ENCODE assay signal across 20 mouse cellular contexts in the genomic region with DNA sequence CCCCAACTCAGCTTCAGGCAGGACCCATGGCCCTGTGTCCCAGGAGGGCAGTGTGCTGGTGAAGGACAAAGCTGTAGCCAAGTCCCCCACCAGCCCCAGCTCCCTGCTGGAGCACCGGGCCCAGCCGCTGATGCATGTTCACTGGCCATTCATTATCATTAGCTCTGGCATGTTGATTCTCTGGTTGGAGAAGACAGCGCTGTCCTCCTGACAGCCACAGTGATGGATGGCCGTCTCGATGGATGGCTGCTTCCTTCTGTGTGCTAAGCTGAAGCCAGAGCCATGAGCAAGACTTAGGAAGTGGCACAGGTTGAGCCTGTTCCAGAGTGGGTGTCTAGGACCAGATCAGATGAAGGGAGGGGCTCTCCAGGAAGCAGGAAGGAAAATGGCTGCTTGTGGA. TPM values are rescaled to one million over a fixed set of nuclear protein-coding genes. Genes with fewer than 3 reads are reported as not detected.
DNase-seq lines count a peak whose midpoint lies in the region; ATAC-seq and TF ChIP-seq lines count a peak whose summit lies in the region.
"Had no signal": no experiment of that assay in that cellular context is flagged by ENCODE, and none has a peak within 500 bp of the region (broad histone marks: within the 10 kb centered on the region; RNA-seq: fewer than 3 reads in every experiment).

No protein-coding gene starts in this region.

- H3K27ac ChIP-seq in forebrain, embryonic 10.5 days: peak overlapping the region; percentile 60; the same call in 1 of the 2 replicates
- no peak overlapping the region for H3K27ac ChIP-seq in forebrain, embryonic 12.5 days
- peak overlapping the region; percentile 1; the same call in 1 of the 2 replicates for H3K27ac ChIP-seq in layer of hippocampus, adult 2 months
- peak overlapping the region; percentile 74 for H3K27ac ChIP-seq in hindbrain, embryonic 13.5 days
- H3K27ac ChIP-seq in neural tube, embryonic 13.5 days (replicated peaks): peak overlapping the region; percentile 68
- H3K27ac ChIP-seq: embryonic facial prominence, embryonic 15.5 days; gastrocnemius, adult 2 months; limb, embryonic 15.5 days; macrophage had no signal

- no peak overlapping the region for H3K4me2 ChIP-seq in forebrain, embryonic 12.5 days
- no peak overlapping the region for H3K4me2 ChIP-seq in hindbrain, embryonic 13.5 days
- no peak overlapping the region for H3K4me2 ChIP-seq in neural tube, embryonic 13.5 days
- H3K4me2 ChIP-seq: embryonic facial prominence, embryonic 15.5 days; limb, embryonic 15.5 days had no signal

- H3K4me3 ChIP-seq in forebrain, embryonic 10.5 days: no peak overlapping the region
- no peak overlapping the region for H3K4me3 ChIP-seq in forebrain, embryonic 12.5 days (replicated peaks)
- H3K4me3 ChIP-seq in layer of hippocampus, adult 2 months: no peak overlapping the region
- H3K4me3 ChIP-seq in hindbrain, embryonic 13.5 days: no peak overlapping the region
- H3K4me3 ChIP-seq in neural tube, embryonic 13.5 days: no peak overlapping the region
- H3K4me3 ChIP-seq: embryonic facial prominence, embryonic 15.5 days; gastrocnemius, adult 2 months; limb, embryonic 15.5 days had no signal

- H3K27me3 ChIP-seq in forebrain, embryonic 10.5 days (ENCODE audit: poor library complexity, severe bottlenecking): peaks cover 26% of the 10 kb centered on the region
- no peaks in the 10 kb centered on the region; the same call in none of the 2 replicates for H3K27me3 ChIP-seq in forebrain, embryonic 12.5 days
- H3K27me3 ChIP-seq in hindbrain, embryonic 13.5 days: peaks cover 26% of the 10 kb centered on the region
- peaks cover 4% of the 10 kb centered on the region; the same call in 1 of the 2 replicates for H3K27me3 ChIP-seq in neural tube, embryonic 13.5 days
- H3K27me3 ChIP-seq: CH12.LX had no signal

- ATAC-seq in forebrain, embryonic 12.5 days (ENCODE audit: low FRiP score): no peak
- peak; percentile 49 for ATAC-seq in hindbrain, embryonic 13.5 days (ENCODE audit: low FRiP score)
- peak; percentile 50; the same call in 1 of the 2 replicates for ATAC-seq in neural tube, embryonic 13.5 days (ENCODE audit: low read depth)
- ATAC-seq: activated CD4-positive, CD25-positive, alpha-beta regulatory T cell, adult 4 months; forebrain, embryonic 14.5 days; intestine, embryonic 16.5 days; midbrain, embryonic 16.5 days had no signal

- no peak overlapping the region for H3K9ac ChIP-seq in forebrain, embryonic 12.5 days
- peak overlapping the region; percentile 43; the same call in 1 of the 2 replicates for H3K9ac ChIP-seq in hindbrain, embryonic 13.5 days
- 0 out of 2 replicates have a peak overlapping the region, but pooled peaks have one; percentile 39 for H3K9ac ChIP-seq in neural tube, embryonic 13.5 days
- H3K9ac ChIP-seq: embryonic facial prominence, embryonic 15.5 days; limb, embryonic 15.5 days; liver, postnatal 0 days had no signal

- no peak for TF ChIP-seq CTCF in layer of hippocampus, adult 2 months (conservative IDR thresholded peaks at IDR 0.05)

- 0 out of 2 replicates have a peak, but pooled peaks cover 3% of the 10 kb centered on the region for H3K36me3 ChIP-seq in forebrain, embryonic 10.5 days (replicated peaks)
- no peaks in the 10 kb centered on the region for H3K36me3 ChIP-seq in forebrain, embryonic 12.5 days (replicated peaks)
- H3K36me3 ChIP-seq in hindbrain, embryonic 13.5 days: no peaks in the 10 kb centered on the region
- no peaks in the 10 kb centered on the region for H3K36me3 ChIP-seq in neural tube, embryonic 13.5 days
- H3K36me3 ChIP-seq: embryonic facial prominence, embryonic 15.5 days had no signal

- H3K9me3 ChIP-seq in forebrain, embryonic 10.5 days: no peaks in the 10 kb centered on the region
- H3K9me3 ChIP-seq in forebrain, embryonic 12.5 days: no peaks in the 10 kb centered on the region
- H3K9me3 ChIP-seq in hindbrain, embryonic 13.5 days: no peaks in the 10 kb centered on the region
- no peaks in the 10 kb centered on the region for H3K9me3 ChIP-seq in neural tube, embryonic 13.5 days
- H3K9me3 ChIP-seq: embryonic facial prominence, embryonic 15.5 days; limb, embryonic 15.5 days had no signal

- 74% methylated on average over 5 of the region's 5 CpGs for WGBS in forebrain, embryonic 10.5 days
- WGBS in forebrain, embryonic 12.5 days: 59% methylated on average over 5 of the region's 5 CpGs
- 19% methylated on average over 5 of the region's 5 CpGs for WGBS in hindbrain, embryonic 13.5 days
- WGBS in neural tube, embryonic 13.5 days: 7% methylated on average over 5 of the region's 5 CpGs

- peaks cover 57% of the 10 kb centered on the region for H3K4me1 ChIP-seq in forebrain, embryonic 10.5 days
- H3K4me1 ChIP-seq in forebrain, embryonic 12.5 days: peaks cover 44% of the 10 kb centered on the region
- H3K4me1 ChIP-seq in hindbrain, embryonic 13.5 days (replicated peaks): peaks cover 86% of the 10 kb centered on the region
- H3K4me1 ChIP-seq in neural tube, embryonic 13.5 days (replicated peaks): peaks cover 89% of the 10 kb centered on the region

- DNase-seq in forebrain, embryonic 10.5 days (ENCODE audit: extremely low spot score, low spot score): no peak
- no peak for DNase-seq in layer of hippocampus, adult 2 months (ENCODE audit: low spot score in 2 of 2)
- no peak for DNase-seq in layer of hippocampus, adult 11-12 months (ENCODE audit: low spot score)
- DNase-seq in cerebellum, adult 11 months: no peak
- DNase-seq in right cerebral cortex, adult 18-20 months: no peak
- DNase-seq: cerebellum, postnatal 36 days; gastrocnemius, adult 2 months; liver, postnatal 0 days; thymus, postnatal 36 days had no signal

RNA-seq across cellular contexts. Expression of gene Grin2c, which starts 30.5 kb away (rescaled TPM):
- polyA plus RNA-seq in forebrain, embryonic 10.5 days (2016; fragmentation: Nextera tagmentation; extraction: Ambion mirVana): not detected in 2 replicates
- polyA plus RNA-seq in forebrain, embryonic 12.5 days (2016; fragmentation: Nextera tagmentation; extraction: Ambion mirVana): 0.08 TPM in 1 of 2 replicates, not detected in the other
- total RNA-seq in layer of hippocampus, adult 2 months (2021): 10 to 100 TPM; 47.4 to 47.5 TPM
- 0.22 TPM in 2 replicates for polyA plus RNA-seq in hindbrain, embryonic 13.5 days (2015; fragmentation: Nextera tagmentation; extraction: Ambion mirVana)
- polyA plus RNA-seq in neural tube, embryonic 13.5 days (2015; fragmentation: Nextera tagmentation; extraction: Ambion mirVana): 0.55 and 0.57 TPM in 2 replicates
- polyA plus RNA-seq: activated CD4-positive, CD25-positive, alpha-beta regulatory T cell, adult 4 months; embryonic facial prominence, embryonic 15.5 days; macrophage had no signal

RNA-seq across cellular contexts. Expression of gene Fdxr, which starts 40.3 kb away (rescaled TPM):
- 16.3 and 17.5 TPM in 2 replicates for polyA plus RNA-seq in forebrain, embryonic 10.5 days (2016; fragmentation: Nextera tagmentation; extraction: Ambion mirVana)
- polyA plus RNA-seq in forebrain, embryonic 12.5 days (2016; fragmentation: Nextera tagmentation; extraction: Ambion mirVana): 16.9 and 17.4 TPM in 2 replicates
- 10 to 100 TPM; 22.4 to 22.5 TPM for total RNA-seq in layer of hippocampus, adult 2 months (2021)
- 18.1 and 20.8 TPM in 2 replicates for polyA plus RNA-seq in hindbrain, embryonic 13.5 days (2015; fragmentation: Nextera tagmentation; extraction: Ambion mirVana)
- polyA plus RNA-seq in neural tube, embryonic 13.5 days (2015; fragmentation: Nextera tagmentation; extraction: Ambion mirVana): 19.4 and 20.4 TPM in 2 replicates

RNA-seq across cellular contexts. Expression of gene Nat9, which starts 48.9 kb away (rescaled TPM):
- 16.9 and 20.6 TPM in 2 replicates for polyA plus RNA-seq in forebrain, embryonic 10.5 days (2016; fragmentation: Nextera tagmentation; extraction: Ambion mirVana)
- polyA plus RNA-seq in forebrain, embryonic 12.5 days (2016; fragmentation: Nextera tagmentation; extraction: Ambion mirVana): 16.0 and 16.6 TPM in 2 replicates
- 10 to 100 TPM; 20.5 to 20.6 TPM for total RNA-seq in layer of hippocampus, adult 2 months (2021)
- polyA plus RNA-seq in hindbrain, embryonic 13.5 days (2015; fragmentation: Nextera tagmentation; extraction: Ambion mirVana): 21.5 and 22.0 TPM in 2 replicates
- 16.3 and 24.1 TPM in 2 replicates for polyA plus RNA-seq in neural tube, embryonic 13.5 days (2015; fragmentation: Nextera tagmentation; extraction: Ambion mirVana)

RNA-seq across cellular contexts. Expression of gene Tmem104, which starts 49.3 kb away (rescaled TPM):
- 8.7 and 8.8 TPM in 2 replicates for polyA plus RNA-seq in forebrain, embryonic 10.5 days (2016; fragmentation: Nextera tagmentation; extraction: Ambion mirVana)
- 7.9 and 8.4 TPM in 2 replicates for polyA plus RNA-seq in forebrain, embryonic 12.5 days (2016; fragmentation: Nextera tagmentation; extraction: Ambion mirVana)
- 10 to 100 TPM; 18.1 to 20.1 TPM for total RNA-seq in layer of hippocampus, adult 2 months (2021)
- polyA plus RNA-seq in hindbrain, embryonic 13.5 days (2015; fragmentation: Nextera tagmentation; extraction: Ambion mirVana): 11.2 and 12.1 TPM in 2 replicates
- 11.6 and 11.8 TPM in 2 replicates for polyA plus RNA-seq in neural tube, embryonic 13.5 days (2015; fragmentation: Nextera tagmentation; extraction: Ambion mirVana)
